Mouse (Mus musculus) stomach, postnatal 0 days (tissue): ENCODE data around the gene Creb3l2.

Source experiments
- CTCF ChIP-seq: IDR thresholded peaks from 2 replicates; pipeline ENCODE4 v1.5.1; 2016; ENCODE audit warnings: antibody characterized with exemption, low read depth, mild to moderate bottlenecking, moderate library complexity
- EP300 ChIP-seq: optimal IDR thresholded peaks from 2 replicates; pipeline ENCODE3; 2016; ENCODE audit warnings: antibody characterized with exemption

DNA sequence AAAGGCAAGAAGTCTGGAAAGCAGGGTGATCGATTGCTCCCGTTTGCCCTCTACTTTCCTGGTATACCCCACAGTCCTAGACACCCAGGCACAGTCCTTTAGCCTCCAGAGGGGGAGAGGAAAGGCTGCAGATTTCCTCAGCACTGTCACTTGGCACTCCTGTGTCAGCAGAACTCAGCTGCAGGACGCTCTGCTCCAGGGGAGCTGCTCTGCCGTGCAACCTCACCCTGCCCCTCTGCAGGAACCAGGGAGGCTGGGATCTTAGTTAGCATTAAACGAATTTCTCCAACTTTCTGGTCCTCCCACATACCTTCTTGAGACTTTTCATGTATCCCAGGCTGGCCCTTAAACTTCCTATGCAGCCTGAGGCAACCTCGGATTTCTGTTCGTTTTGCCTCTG lies 40.0 kb downstream of the Creb3l2 start:
- no peak for TF ChIP-seq CTCF
- no peak for TF ChIP-seq EP300
